Mouse (Mus musculus): Measurements from ENCODE around the gene Cd180.
"Not testable (repeated sequence)": the region's sequence is repeated elsewhere in the genome, so short reads cannot be mapped to it uniquely, and the experiment has no call there.

The Cd180 gene

GRCm38 (mm10) chr13:102678482-102678881 is 14.9 kb upstream of the Cd180 start:
- peak; percentile 85 for DNase-seq (ENCODE audit: low spot score)

- no peak for DNase-seq (ENCODE audit: low spot score)
These were observed 8.5 kb upstream of the Cd180 start for GRCm38 (mm10) chr13:102684890-102685289.

- no peak for DNase-seq (ENCODE audit: low spot score)
These were observed 5.2 kb upstream of the Cd180 start for GRCm38 (mm10) chr13:102688121-102688520.

GRCm38 (mm10) chr13:102689201-102690090 is 3.9 kb upstream of the Cd180 start:
- DNase-seq (ENCODE audit: low spot score): no peak

DNA sequence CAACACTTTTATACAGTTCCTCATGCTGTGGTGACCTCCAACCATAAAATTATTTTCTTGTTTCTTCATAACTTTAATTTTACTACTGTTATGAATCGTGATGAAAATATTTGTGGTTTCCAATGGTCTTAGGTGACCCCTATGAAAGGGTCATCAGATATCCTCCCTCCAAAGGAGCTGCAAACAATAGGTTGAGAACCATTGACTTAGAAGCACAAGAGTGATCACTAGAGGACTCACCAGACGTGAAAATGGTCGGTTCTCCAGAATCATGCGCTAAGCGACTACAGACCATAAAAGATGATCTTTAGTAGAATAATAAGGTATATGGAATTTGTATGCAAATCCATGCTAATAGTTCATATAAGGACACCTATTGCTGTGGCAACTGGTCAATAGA is 3.2 kb upstream of the Cd180 start:
- DNase-seq (ENCODE audit: low spot score): no peak

GRCm38 (mm10) chr13:102691408-102692150 is 1.8 kb upstream of the Cd180 start:
- no peak for DNase-seq (ENCODE audit: low spot score)

- DNase-seq (ENCODE audit: low spot score): no peak
These were observed 796 bp downstream of the Cd180 start for GRCm38 (mm10) chr13:102694154-102694553.

- no peak for DNase-seq (ENCODE audit: low spot score)
These were observed 2.0 kb downstream of the Cd180 start for GRCm38 (mm10) chr13:102695121-102695905.

- no peak for DNase-seq (ENCODE audit: low spot score)
These were observed 5.0 kb downstream of the Cd180 start for GRCm38 (mm10) chr13:102698335-102698734.

GRCm38 (mm10) chr13:102698751-102699323 is 5.5 kb downstream of the Cd180 start:
- peak; percentile 38 for DNase-seq (ENCODE audit: low spot score)

GRCm38 (mm10) chr13:102700176-102700575 is 6.8 kb downstream of the Cd180 start:
- no peak for DNase-seq (ENCODE audit: low spot score)

DNA sequence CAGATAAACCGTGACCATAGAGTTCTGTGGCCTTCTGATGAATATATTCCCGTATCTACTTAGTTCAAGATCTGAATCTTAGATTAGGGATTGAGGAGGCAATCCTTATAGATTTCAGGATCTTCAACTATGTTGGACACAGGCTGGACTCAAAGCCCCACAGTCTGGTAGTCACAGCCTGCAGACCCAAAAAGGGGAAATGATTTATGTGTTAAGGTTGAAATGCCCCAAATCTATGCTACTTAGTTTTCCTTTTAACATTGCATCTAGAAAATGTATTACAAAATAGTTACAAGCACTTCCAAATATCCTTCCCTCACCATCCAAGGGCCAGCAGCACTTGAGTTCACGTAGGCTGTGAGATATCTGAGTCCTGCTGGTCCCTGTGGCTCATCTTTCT is 7.4 kb downstream of the Cd180 start:
- no peak for DNase-seq (ENCODE audit: low spot score)

GRCm38 (mm10) chr13:102716973-102717372 is 23.6 kb downstream of the Cd180 start:
- no peak for DNase-seq (ENCODE audit: low spot score)

DNA sequence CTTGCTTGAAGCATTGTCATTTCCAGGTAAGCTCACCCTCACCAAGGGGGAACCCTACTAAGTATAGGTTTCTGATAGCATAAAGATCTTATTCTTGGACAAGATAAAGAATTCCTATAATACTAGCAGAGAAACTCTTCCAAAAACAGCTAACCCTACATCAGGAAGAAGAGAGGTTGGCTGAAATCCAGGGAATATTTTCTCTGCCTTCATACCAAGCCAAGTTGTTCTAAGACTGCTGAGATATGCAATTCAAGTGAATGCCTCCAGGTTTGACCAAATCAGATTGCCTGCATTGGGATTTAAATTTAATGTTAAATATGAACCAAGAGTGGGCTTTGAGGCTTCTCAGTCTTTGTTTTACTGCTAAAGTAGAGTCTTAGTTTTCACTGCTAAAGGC is 32.1 kb downstream of the Cd180 start:
- DNase-seq (ENCODE audit: low spot score): no peak

GRCm38 (mm10) chr13:102725906-102726305 is 32.5 kb downstream of the Cd180 start:
- DNase-seq (ENCODE audit: low spot score): no peak

- DNase-seq (ENCODE audit: low spot score): no peak
These were observed 33.5 kb downstream of the Cd180 start for GRCm38 (mm10) chr13:102726876-102727275.

DNA sequence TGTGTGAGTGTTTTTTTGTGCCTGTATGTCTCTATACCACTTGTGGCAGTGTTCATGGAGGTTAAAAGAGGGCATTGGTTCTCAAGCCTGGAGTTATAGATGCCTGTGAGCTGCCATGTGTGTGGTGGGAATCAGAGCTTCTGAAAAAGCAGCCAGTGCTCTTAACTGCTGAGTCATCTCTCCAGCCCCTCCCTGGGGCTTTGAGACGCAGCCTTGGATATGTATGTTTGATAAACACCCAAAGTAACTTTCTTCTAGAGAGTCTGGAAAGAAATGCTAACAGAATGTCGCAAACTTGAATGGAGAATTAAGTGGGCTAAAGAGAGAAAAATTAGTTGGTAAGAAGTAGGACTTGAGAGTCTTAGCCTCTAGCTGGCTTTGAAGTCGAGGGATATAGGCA is 34.7 kb downstream of the Cd180 start:
- no peak for DNase-seq (ENCODE audit: low spot score)

DNA sequence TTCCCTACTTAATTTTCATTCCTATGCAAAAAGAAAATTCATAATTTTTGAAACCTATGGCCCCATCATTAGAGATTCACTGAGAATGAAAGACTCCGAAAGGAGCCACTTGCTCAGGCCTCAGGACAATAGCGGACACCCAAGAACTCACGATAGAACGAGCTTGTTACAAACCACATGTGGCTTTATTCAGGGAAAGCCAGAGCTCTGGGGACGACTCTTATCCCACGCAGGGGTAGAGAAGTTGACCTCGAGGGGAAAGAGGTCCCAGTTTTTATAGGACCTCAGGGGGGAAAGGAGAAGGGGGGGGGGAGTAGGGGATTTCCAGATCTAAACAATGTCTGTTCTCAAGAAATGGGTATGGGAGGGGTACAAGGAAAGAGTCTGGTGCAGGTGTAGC is 35.6 kb downstream of the Cd180 start:
- DNase-seq (ENCODE audit: low spot score): not testable (repeated sequence)

GRCm38 (mm10) chr13:102733063-102733462 is 39.7 kb downstream of the Cd180 start:
- DNase-seq (ENCODE audit: low spot score): no peak

DNA sequence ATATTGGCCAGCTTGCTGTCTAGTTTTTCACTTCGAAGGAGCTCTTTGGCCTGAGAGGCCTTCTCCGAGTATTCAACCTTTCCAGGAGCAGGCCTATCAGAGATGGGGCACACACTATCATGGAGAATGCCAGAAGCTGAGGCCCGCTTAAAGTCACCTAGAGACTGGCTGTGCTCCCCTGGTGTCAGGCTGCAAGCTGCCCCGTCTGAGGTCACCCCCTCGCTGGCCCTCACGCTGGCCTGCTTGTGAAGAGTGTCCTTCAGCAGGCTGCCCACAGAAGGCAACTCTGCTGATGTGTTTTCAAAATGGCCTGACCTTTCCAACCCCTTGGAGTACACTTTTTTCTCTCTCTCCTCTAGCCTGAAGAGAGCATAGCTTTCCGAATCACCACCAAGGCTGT is 44.5 kb downstream of the Cd180 start:
- no peak for DNase-seq (ENCODE audit: low spot score)

GRCm38 (mm10) chr13:102739720-102740535 is 46.6 kb downstream of the Cd180 start:
- DNase-seq (ENCODE audit: low spot score): no peak
